Mouse (Mus musculus) limb, embryonic 14.5 days (tissue): ENCODE data around the gene Capn11. TPM values are rescaled to one million over a fixed set of nuclear protein-coding genes. Genes with fewer than 3 reads are reported as not detected.
"Not testable (repeated sequence)": the region's sequence is repeated elsewhere in the genome, so short reads cannot be mapped to it uniquely, and the experiment has no call there.

Source experiments
- ATAC-seq: fragments of 200-750 bp; cut with Nextera tagmentation; 2 replicates; pipeline ENCODE4 v1.8.0; 2017; ENCODE audit warnings: low read depth, moderate number of reproducible peaks, moderate TSS enrichment; ENCODE audit not compliant: low FRiP score
- DNase-seq: peaks from one replicate; pipeline ENCODE4 v3.0.0-alpha.2; 2015; ENCODE audit warnings: low spot score
- H3K27ac ChIP-seq: fragments of 300-500 bp; sonication (generic); replicated peaks from 2 replicates; pipeline ENCODE4 v1.5.1; 2014; ENCODE audit warnings: low read depth, mild to moderate bottlenecking, low read length, moderate library complexity, mixed read lengths
- H3K27me3 ChIP-seq: fragments of 300-500 bp; sonication (generic); 2 replicates; pipeline ENCODE4 v1.6.1; 2014; ENCODE audit warnings: low read length, mixed read lengths; ENCODE audit not compliant: control insufficient read depth, insufficient read depth
- H3K36me3 ChIP-seq: fragments of 300-500 bp; sonication (generic); 2 replicates; pipeline ENCODE4 v1.6.1; 2014; ENCODE audit warnings: mild to moderate bottlenecking, low read length, moderate library complexity, mixed read lengths; ENCODE audit not compliant: control insufficient read depth, insufficient read depth
- H3K4me1 ChIP-seq: fragments of 300-500 bp; sonication (generic); 2 replicates; pipeline ENCODE4 v1.6.1; 2014; ENCODE audit warnings: antibody characterized with exemption, low read length, mixed read lengths; ENCODE audit not compliant: control insufficient read depth, insufficient read depth
- H3K4me2 ChIP-seq: fragments of 300-500 bp; sonication (generic); replicated peaks from 2 replicates; pipeline ENCODE4 v1.6.1; 2014; ENCODE audit warnings: low read depth, mild to moderate bottlenecking, low read length, moderate library complexity; ENCODE audit not compliant: severe bottlenecking
- H3K4me3 ChIP-seq: fragments of 300-500 bp; sonication (generic); replicated peaks from 2 replicates; pipeline ENCODE4 v1.5.1; 2014; ENCODE audit warnings: low read length
- H3K9ac ChIP-seq: fragments of 300-500 bp; sonication (generic); 2 replicates; pipeline ENCODE4 v1.6.1; 2014; ENCODE audit warnings: mild to moderate bottlenecking, low read depth, low read length, moderate library complexity; ENCODE audit not compliant: severe bottlenecking
- H3K9me3 ChIP-seq: fragments of 300-500 bp; sonication (generic); 2 replicates; pipeline ENCODE4 v1.6.1; 2016; ENCODE audit warnings: low read length; ENCODE audit not compliant: control insufficient read depth
- POLR2A ChIP-seq: fragments of 200-500 bp; IDR thresholded peaks from 2 replicates; pipeline ENCODE4 v1.8.0; 2012; ENCODE audit warnings: inconsistent platforms, mild to moderate bottlenecking, moderate library complexity, borderline replicate concordance; ENCODE audit not compliant: insufficient read depth, insufficient read length; ENCODE audit errors: extremely low read depth
- WGBS: fragments of 180-500 bp; shearing (Covaris S2); extraction: QIAGEN DNeasy Blood & Tissue Kit; methylation state at CpG from one replicate; pipeline ENCODE4 v1.1.7; 2014; 5-methylcytosine and 5-hydroxymethylcytosine counted together
- polyA plus RNA-seq, 2 experiments: library from polyadenylated mRNA; depleted of rRNA in 1 of 2; stranded (reverse) in 1 of 2; unstranded in 1 of 2; fragments of >200 nt; fragmentation: Nextera tagmentation in 1 of 2; extraction: Ambion mirVana in 1 of 2; gene quantifications; 2 replicates each; pipeline versions ENCODE4 v1.2.1 to v1.2.3; 2012 to 2014

Gene Capn11
- polyA plus RNA-seq, 2 experiments = 0.03 TPM; not detected in 1

DNA sequence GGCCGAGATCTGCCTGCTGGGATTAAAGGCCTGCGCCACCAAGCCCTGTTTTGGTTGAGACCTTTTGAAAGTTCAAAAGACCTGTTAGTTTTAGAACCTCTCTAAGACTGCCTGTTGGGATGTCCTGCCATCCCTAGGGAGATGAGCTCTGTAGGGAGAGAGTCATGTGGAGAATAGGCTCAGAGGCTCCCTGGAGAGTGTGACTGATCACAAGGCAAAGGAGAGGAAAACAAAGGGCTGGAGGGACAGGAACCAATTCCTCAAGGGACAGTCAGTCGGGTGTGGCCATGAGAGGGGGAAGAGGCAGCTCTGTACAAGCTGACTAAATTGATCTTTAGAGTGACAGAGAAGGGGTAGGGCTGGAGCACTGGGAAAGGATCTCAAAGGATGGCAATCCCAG is 31.0 kb downstream of the Capn11 start:
- ATAC-seq (no peak), DNase-seq (no peak)
- no peak overlapping the region for H3K27ac ChIP-seq
- 40% methylated on average over 3 of the region's 3 CpGs for WGBS
- H3K4me1 ChIP-seq = peaks cover 11% of the 10 kb centered on the region; the same call in 1 of the 2 replicates
- TF ChIP-seq POLR2A = no peak
- H3K4me3 ChIP-seq = no peak overlapping the region
- H3K9me3 ChIP-seq = no peaks in the 10 kb centered on the region
- H3K9ac ChIP-seq = no peak overlapping the region
- H3K4me2 ChIP-seq = no peak overlapping the region
- H3K36me3 ChIP-seq = no peaks in the 10 kb centered on the region
- no peaks in the 10 kb centered on the region for H3K27me3 ChIP-seq

DNA sequence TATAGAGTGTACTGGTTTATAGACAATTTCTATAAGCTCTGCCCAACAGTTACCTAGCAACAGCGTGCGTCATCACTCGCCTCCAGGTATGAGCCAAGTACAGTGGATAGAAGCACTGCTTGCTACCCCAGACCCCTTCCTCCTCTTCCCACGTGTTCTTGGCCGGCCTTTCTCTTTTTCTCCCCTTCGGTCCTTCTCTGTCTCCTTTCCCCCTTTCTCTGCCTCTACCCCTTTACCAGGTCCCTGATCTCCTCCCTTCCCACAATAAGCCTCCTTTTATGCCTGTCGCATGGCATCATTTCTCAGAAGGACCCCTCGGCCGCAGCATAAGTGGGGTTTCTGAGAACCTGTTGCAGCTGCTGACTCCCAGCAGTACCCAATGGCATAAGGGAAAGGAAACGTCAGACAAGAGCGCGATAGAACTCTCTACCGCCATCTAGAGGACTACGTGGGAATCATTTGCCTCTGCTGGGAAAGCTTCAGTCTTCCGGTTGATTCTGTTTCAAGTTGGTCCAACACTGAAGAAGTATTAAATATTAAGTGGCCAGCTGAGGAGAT is 32.5 kb downstream of the Capn11 start:
- TF ChIP-seq POLR2A = no peak
- DNase-seq = peak; percentile 93
- Histone ChIP-seq H3K27ac (no peak overlapping the region), H3K36me3 (no peaks in the 10 kb centered on the region), H3K27me3 (no peaks in the 10 kb centered on the region), H3K4me3 (no peak overlapping the region), H3K4me1 (peaks cover 11% of the 10 kb centered on the region; the same call in 1 of the 2 replicates), H3K4me2 (peak overlapping the region; percentile 26; the same call in 1 of the 2 replicates), H3K9me3 (no peaks in the 10 kb centered on the region), H3K9ac (0 out of 2 replicates have a peak overlapping the region, but pooled peaks have one; percentile 28)
- WGBS = 28% methylated on average over 15 of the region's 15 CpGs
- peak; percentile 58 for ATAC-seq

DNA sequence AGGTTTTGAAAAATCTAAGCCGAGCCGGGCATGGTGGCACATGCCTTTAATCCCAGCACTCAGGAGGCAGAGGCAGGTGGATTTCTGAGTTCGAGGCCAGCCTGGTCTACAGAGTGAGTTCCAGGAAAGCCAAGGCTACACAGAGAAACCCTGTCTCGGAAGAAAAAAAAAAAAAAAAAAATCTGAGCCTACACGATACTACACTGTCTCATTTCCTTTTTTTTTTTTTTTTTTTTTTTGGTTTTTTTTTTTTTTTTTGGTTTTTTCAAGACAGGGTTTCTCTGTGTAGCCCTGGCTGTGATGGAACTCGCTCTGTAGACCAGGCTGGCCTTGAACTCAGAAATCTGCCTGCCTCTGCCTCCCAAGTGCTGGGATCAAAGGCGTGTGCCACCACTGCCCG is 35.7 kb downstream of the Capn11 start:
- H3K36me3 ChIP-seq, H3K4me3 ChIP-seq, ATAC-seq, H3K9ac ChIP-seq, H3K27ac ChIP-seq, DNase-seq, H3K27me3 ChIP-seq, H3K9me3 ChIP-seq, H3K4me2 ChIP-seq: not testable (repeated sequence)
- peaks cover 13% of the 10 kb centered on the region for H3K4me1 ChIP-seq
- 90% methylated on average over 8 of the region's 8 CpGs for WGBS

DNA sequence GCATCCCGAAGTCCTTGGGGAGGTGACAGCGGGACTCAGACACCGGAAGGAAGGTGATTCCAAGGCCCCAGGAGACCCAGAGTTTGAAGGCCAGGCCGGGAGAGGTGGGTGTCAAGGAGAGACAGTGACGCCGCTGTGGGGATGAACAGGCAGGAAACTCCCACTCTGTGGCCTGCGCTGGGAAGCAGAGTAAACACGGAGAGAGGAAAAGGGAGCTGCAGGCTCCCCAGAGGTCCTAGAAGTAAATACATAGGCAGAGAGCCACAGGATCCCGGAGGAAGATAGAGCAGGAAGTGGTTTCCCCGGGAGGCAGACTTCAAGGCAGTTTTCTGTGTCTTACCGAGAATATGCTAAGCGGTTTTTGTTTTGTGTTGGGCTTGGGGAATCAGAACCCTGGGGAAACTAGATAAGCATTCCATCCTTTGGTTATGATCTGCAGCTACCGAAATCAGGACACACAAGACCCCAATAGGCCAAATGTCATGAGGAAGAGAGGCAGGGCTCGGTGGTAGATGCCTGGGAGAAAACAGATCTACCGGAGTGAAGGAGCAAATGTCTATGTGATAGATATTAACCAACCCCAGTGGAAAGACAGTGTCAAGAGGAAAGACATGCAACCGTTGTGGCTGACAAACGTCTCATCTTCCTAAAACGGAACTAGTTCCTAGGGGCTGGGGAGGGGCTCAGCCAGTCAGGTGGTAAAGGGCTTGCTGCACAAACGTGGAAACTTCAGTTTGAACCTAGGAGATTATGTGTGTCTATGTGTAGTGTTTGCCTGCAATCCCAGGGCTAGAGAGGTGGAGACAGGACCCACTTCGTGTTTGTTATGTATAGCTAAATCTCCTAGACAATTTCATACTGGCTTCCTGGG is 39.5 kb downstream of the Capn11 start:
- H3K4me2 ChIP-seq = peak overlapping the region; percentile 39
- TF ChIP-seq POLR2A = no peak
- H3K9me3 ChIP-seq = no peaks in the 10 kb centered on the region
- ATAC-seq = no peak
- 22% methylated on average over 20 of the region's 20 CpGs for WGBS
- H3K27me3 ChIP-seq = no peaks in the 10 kb centered on the region
- peak overlapping the region; percentile 6; the same call in 1 of the 2 replicates for H3K4me3 ChIP-seq
- peaks cover 10% of the 10 kb centered on the region for H3K4me1 ChIP-seq
- no peaks in the 10 kb centered on the region for H3K36me3 ChIP-seq
- H3K27ac ChIP-seq = no peak overlapping the region
- no peak for DNase-seq
- H3K9ac ChIP-seq = peak overlapping the region; percentile 6; the same call in 1 of the 2 replicates

DNA sequence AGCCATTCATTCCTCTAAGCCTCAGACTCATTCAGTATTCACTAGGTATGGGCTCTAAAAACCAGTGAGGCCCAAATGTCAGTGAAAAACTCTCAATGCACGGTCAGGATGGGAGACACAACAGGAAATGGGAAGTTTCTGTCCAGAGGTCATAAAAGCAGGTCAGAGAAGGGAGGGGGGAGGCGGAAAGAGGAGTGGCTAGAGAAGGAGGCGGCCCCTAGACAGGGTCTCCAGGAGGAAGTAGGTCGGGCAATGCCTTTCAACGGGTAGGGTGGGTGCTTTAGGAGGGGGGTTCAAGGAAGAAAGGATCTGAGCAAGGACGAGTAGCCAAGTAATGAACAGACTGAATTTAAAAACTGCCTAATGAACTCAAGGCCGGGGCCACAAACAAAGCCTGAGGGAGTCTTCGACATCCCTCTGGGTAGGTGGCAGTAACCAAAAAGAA is 40.2 kb downstream of the Capn11 start:
- ATAC-seq (no peak), DNase-seq (no peak)

More for the DNA sequence above, 40.2 kb downstream of the Capn11 start:
- no peaks in the 10 kb centered on the region for H3K27me3 ChIP-seq
- H3K27ac ChIP-seq = no peak overlapping the region
- WGBS = 16% methylated on average over 8 of the region's 8 CpGs
- H3K36me3 ChIP-seq = no peaks in the 10 kb centered on the region
- H3K4me1 ChIP-seq = peaks cover 10% of the 10 kb centered on the region
- H3K9me3 ChIP-seq = no peaks in the 10 kb centered on the region
- 0 out of 2 replicates have a peak overlapping the region, but pooled peaks have one; percentile 6 for H3K9ac ChIP-seq
- peak overlapping the region; percentile 39 for H3K4me2 ChIP-seq
- H3K4me3 ChIP-seq = peak overlapping the region; percentile 6; the same call in 1 of the 2 replicates
- TF ChIP-seq POLR2A = no peak
